Mouse (Mus musculus) ES-E14 (cell line): ENCODE measurements around the gene Sh3rf1.

Source experiments
- CHD2 ChIP-seq: IDR thresholded peaks from 2 replicates; pipeline ENCODE4 v1.6.1; 2014; ENCODE audit warnings: mild to moderate bottlenecking, low read depth, low read length, inconsistent platforms
- HCFC1 ChIP-seq: IDR thresholded peaks from 2 replicates; pipeline ENCODE4 v1.6.1; 2012; ENCODE audit warnings: low read length, inconsistent platforms, borderline replicate concordance; ENCODE audit not compliant: insufficient read depth
- MAFK ChIP-seq: IDR thresholded peaks from 2 replicates; pipeline ENCODE4 v1.6.1; 2014; ENCODE audit warnings: mild to moderate bottlenecking, low read depth, low read length, inconsistent platforms; ENCODE audit not compliant: insufficient read depth
- ZC3H11A ChIP-seq: IDR thresholded peaks from 2 replicates; pipeline ENCODE4 v1.6.1; 2012; ENCODE audit warnings: low read depth, mild to moderate bottlenecking, inconsistent platforms, low read length, borderline replicate concordance
- ZNF384 ChIP-seq: IDR thresholded peaks from 2 replicates; pipeline ENCODE4 v1.6.1; 2012; ENCODE audit warnings: low read depth, low read length, inconsistent platforms

DNA sequence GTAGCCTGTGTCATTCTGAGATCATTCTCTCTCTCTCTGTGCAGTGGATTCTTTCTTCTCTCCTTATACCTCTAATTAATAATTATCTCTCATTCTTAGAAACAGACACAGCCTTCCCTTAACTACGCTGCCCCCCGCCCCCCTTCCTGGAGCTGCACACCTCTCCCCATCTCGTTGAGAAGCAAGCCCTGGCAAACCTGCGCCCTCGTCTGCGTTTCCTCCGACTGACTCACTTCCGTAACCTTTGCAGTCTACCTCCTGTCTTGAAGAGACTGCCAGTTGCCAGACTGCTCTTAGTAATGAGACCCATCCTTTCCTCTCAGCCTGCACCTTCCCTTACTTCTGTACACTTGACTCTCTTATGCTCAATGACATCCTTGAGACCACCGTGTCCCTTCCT, 46.9 kb downstream of the Sh3rf1 start:
- TF ChIP-seq ZC3H11A (no peak), HCFC1 (no peak), CHD2 (no peak), ZNF384 (no peak), MAFK (no peak)
